Mouse (Mus musculus): Measurements from ENCODE around the gene 5330417C22Rik. TPM values are rescaled to one million over a fixed set of nuclear protein-coding genes. Genes with fewer than 3 reads are reported as not detected.

5330417C22Rik gene
- total RNA-seq, 1 experiment from 2014 or later: 0.30 TPM

DNA sequence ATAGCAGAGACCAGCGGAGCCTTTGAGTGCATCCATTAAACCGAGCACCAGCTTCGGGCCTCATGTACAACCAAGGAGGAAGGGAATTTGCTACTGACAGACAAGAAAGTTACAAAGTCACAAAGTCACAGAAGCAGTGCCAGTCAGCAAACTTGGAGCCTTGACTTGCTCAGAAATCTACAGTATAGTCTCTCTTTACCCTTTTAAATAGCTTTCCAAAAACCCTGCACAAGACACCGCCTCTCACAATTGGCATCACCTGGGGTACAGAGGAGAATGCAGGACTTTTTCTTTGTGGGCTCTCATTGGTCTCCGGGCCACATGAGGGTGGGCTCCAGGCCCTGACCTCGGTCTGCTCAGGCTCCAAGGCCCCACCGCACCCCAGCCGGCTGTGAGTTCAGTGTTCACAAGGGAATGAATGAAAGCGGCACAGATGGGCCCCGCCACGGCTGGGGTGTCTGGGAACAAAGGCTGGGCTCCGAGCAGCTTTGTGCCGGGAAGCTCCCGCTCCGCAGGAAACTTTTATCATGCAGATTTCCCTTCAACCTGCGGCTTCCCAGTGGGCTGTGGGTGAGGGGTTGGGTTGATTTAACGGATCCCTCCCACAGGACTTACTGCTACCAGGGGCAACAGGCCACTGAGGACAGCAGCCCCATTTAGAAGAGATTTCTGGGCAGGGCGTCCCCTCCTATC, 103.0 kb downstream of the 5330417C22Rik start:
- ATAC-seq (replicated peaks in 1 of 2; ENCODE audit: insufficient read depth in 1 of 2, low FRiP score in 2 of 2, low TSS enrichment in 1 of 2, low read depth in 1 of 2, poor library complexity in 2 of 2, severe bottlenecking in 2 of 2): no peak

DNA sequence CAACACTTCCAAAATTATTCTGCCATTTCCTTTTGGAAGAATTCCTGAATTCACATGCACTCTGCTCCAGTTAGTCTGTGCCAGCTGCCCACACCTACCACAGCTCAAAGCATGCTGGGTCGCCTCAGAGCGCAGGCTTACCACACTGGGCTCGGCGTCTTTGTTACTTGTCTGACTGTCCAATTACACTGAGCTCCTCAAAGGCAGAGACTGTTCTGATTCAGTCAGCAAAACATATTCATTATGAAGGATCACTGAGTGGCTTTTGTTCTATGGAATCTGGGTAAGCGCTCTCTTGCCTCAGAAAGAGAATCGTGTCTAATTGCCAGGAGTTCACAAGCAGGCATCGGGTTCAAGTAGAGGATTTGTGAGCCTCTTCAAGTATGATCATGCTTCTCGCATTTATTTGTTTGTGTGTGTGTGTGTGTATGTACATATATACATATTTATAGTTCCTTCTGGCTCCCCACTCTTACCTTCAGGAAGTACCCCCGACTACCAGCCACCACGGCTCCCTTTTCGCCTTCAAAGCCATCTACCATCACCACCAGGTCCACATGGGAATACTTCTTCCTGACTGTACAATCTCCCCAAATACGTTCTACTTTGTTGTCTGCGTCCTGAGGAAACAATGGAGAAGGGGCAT, 103.7 kb downstream of the 5330417C22Rik start:
- no peak for ATAC-seq (replicated peaks in 1 of 2; ENCODE audit: insufficient read depth in 1 of 2, low FRiP score in 2 of 2, low TSS enrichment in 1 of 2, low read depth in 1 of 2, poor library complexity in 2 of 2, severe bottlenecking in 2 of 2)

DNA sequence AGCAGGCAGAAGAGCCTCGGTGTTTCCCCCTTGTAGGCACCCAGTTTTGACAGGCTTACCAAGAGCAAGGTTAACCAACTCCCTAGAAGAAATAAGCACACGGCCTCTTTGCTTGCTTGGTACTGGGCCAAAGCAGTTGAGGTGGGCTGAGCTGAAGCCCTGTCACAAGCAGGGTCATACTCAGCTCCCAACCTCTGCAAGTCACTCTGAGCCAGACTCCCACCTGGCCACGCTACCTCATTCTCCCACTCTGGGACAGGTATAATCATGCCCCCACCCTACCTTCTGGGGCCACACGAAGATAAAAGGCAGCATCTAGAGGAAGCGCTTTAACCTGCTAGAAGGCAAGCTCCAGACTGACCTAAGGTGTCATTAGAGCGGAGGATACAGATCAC, 110.7 kb downstream of the 5330417C22Rik start:
- no peak for ATAC-seq (replicated peaks in 1 of 2; ENCODE audit: insufficient read depth in 1 of 2, low FRiP score in 2 of 2, low TSS enrichment in 1 of 2, low read depth in 1 of 2, poor library complexity in 2 of 2, severe bottlenecking in 2 of 2)

DNA sequence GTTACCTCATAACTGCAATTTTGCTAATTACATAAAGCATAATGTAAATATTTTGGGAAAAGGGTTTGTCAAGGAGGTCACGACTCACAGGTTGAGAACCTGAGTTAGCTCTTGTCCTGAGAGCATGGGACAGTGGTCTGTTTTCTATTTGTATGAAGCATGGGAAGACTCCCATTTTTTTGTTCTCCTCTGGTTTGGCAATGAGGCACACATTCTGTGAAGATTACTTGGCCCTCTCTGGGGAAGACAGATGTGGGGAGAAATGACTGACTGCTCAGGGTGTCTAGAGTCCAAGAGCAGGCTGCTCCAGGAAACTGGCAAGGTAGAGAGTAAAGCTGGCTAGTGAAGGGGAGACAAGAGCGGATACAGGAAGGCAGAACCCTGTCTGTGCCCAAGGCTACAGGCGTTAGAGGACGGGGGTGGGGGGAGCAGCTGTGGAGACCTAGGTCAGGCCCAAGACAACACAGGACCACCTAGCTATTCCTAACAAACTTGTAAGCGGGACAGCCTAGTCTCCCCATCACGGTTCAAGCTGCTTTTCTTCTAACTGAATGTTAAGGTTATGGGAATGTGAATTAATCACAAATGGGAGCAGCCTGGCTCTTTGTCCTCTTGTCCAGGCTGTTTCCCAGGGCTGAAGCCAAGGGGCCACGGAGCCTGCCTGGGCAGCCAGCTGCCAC, 111.3 kb downstream of the 5330417C22Rik start:
- ATAC-seq (replicated peaks in 1 of 2; ENCODE audit: insufficient read depth in 1 of 2, low FRiP score in 2 of 2, low TSS enrichment in 1 of 2, low read depth in 1 of 2, poor library complexity in 2 of 2, severe bottlenecking in 2 of 2): no peak

DNA sequence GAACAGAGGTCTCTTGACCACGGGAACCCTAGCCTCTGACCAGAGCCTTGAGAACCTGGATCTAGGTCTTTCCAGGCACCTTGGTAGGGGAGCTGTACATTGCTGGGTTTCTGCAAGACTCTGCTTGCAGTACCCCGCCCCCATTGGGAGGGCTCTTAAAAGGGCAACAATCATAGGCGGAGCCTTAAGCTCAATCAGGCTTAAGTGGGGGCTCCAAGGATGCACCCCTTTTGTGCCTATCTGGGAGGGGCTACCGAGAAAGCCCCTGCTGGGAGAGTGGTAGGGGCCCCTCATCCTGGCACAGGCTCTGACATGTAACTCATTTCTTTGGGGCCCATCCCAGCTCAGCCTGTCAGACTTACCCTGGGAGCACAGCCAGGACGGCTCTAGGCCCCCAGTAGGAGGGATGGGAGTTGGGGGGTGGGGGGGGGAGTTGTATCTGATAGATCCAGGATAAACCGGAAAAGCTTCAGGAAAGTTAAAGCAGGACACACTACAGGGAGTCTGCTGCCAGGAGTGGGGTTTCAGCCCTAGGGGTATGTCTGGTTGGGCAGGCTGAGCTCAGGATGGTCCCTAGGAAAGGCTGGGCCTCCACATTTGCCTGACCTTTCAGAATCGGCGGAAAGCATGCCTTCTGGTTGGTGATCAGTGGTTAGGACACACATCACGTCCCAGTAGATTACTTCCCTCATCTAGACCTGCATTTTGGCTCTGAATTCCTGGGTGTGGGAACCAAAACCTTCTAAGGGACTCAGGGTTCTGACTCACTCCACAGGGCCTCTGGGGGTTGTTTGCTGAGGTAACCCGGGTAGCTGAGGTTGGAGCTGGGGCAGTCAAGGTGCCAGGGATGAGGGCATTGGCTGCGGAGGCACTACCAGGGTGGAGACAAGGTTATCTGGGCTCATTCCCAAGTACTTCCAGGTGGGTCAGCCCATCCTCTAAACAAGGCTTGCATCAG, 112.2 kb downstream of the 5330417C22Rik start:
- peak; percentile 46 to 48; a peak in 3 of 4 replicates for ATAC-seq (replicated peaks in 1 of 2; ENCODE audit: insufficient read depth in 1 of 2, low FRiP score in 2 of 2, low TSS enrichment in 1 of 2, low read depth in 1 of 2, poor library complexity in 2 of 2, severe bottlenecking in 2 of 2)

DNA sequence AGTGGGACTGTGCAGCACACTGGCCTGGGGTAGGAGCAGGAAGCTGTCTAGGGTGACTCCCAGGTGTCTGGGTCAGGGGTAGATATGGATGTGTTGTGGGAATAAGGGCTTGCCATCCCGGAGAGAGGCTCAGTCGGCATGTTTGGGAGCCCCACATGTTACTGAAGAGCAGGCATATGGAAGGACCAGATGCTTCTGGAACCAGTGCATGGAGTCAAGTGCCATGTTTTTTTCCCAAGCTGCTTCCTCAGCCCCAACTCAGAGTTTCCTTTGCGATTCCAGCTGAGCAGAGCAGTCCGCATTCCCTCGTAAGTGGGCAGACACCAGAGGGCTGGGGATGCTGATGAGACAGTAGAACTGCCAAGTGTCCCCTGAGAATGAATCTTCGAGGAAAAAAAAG, 113.3 kb downstream of the 5330417C22Rik start:
- no peak for ATAC-seq (replicated peaks in 1 of 2; ENCODE audit: insufficient read depth in 1 of 2, low FRiP score in 2 of 2, low TSS enrichment in 1 of 2, low read depth in 1 of 2, poor library complexity in 2 of 2, severe bottlenecking in 2 of 2)

DNA sequence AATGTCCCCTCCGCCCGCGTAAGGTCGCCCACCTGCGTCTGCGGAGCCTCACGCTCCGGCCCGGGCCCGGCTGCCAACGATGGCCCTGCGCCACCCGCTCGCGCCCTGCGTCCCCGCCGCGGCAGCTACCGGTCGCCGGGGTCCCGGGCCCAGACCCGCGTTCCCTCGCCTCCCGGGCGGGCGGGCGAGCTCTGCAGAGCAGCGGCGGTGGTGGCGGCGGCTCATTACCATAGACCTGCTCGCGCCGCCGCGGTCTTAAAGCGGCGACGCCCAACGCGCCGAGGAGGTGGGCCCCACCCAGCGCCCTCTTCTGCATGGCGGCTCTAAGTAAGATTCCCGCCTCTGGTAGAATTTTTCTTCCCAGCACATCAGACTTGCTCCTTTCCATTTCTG, 120.5 kb downstream of the 5330417C22Rik start:
- peak; percentile 56 to 73; a peak in 3 of 4 replicates for ATAC-seq (replicated peaks in 1 of 2; ENCODE audit: insufficient read depth in 1 of 2, low FRiP score in 2 of 2, low TSS enrichment in 1 of 2, low read depth in 1 of 2, poor library complexity in 2 of 2, severe bottlenecking in 2 of 2)

DNA sequence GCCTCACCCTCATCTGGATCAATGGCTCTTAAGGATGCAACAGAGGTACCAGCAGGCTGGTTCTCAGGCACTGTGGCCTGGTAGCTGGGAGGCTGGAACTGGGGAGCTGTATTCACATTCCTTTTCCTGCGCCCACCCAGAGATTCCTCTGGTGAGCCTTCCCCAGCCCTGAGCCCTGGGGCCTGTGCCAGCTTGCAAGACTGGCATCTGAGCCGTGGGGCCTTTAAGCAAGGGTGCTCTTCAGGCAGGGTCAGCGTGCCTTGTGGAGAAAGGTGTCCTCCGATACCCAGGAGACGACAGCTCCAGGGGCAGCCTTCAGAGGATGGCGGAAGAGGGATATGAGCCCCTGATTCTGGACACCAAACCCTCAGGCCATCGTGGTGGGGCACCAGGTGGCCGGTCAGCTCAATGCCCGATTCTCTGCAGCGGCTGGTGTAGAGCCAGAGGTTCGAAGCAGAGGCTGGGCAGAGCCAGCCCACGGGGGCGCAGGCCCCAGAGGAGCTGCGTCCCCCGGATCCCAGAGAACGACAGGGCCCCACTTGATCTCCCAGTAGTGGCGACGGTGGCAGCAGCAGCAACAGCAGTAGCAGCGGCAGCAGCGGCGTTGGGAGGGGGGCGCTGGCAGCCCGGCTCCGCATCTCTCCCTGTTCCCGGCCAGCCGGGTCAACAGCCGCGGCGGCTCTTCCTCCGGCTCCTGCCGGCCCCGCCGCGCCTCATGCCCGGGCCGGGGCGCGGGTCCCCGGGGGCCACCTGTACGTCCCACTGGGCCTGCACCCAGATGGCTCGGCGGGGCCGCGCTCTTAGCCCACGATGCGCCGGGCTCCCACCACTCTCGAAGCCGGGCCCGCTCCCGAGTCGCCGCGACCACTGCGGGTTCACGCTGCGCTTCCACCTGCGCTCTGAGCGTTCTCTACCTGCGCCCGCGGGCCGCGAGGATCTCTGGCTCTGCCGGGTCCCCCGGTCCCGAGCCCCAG, 121.2 kb downstream of the 5330417C22Rik start, which contains the start of gene Celsr2:
Celsr2 (minus strand) TSS at position 696 of the 974 bp plus-strand sequence.
- no peak; a peak in 1 of 4 replicates for ATAC-seq (replicated peaks in 1 of 2; ENCODE audit: insufficient read depth in 1 of 2, low FRiP score in 2 of 2, low TSS enrichment in 1 of 2, low read depth in 1 of 2, poor library complexity in 2 of 2, severe bottlenecking in 2 of 2)

DNA sequence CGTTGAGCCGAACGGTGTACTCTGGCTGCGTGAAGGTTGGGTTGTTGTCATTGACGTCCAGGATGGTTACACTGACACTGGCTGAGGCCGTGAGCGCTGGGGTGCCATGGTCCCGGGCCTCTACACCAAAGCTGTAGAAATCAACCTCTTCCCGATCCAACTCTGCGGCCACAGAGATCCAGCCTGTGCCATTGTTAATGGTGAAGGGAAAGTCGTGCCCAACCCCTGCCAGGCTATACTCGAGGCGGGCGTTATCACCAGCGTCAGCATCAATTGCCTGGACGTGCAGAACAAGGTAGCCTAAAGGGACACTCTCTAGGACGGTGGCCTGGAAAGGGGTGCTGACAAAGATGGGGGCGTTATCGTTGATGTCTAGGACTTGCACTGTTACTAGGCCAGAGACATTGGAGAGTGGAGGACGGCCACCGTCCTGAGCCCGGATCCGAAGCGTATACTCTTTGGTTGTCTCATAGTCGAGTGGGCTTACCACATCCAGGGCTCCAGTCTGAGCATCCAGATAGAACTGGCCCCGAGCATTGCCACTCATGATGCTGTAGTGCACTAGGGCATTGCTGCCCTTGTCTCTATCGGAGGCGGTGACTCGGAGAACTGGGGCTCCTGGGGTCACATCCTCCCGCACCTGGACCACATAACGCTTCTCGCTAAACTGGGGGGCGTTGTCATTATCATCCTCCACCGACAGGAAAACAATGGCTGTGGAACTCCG, 122.5 kb downstream of the 5330417C22Rik start:
- ATAC-seq (replicated peaks in 1 of 2; ENCODE audit: insufficient read depth in 1 of 2, low FRiP score in 2 of 2, low TSS enrichment in 1 of 2, low read depth in 1 of 2, poor library complexity in 2 of 2, severe bottlenecking in 2 of 2): no peak

DNA sequence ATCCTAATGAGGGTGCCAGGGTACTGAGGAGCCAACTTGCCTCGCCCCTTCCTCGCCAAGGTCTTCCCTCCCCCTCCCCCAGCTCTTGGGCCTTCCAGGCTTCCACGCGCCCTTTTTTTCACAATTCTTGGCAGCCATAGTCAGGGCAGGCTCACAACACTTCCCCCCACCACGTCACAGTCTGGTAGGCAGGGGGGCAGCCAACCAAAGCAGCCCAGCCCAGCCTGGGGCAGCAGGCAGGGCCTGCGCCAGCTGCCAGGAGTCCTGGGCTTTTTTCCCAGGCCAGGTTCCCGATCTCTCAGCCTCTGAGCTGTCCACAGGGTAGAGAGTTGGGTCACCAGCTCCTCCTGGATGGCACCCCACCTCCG, 124.6 kb downstream of the 5330417C22Rik start:
- no peak for ATAC-seq (replicated peaks in 1 of 2; ENCODE audit: insufficient read depth in 1 of 2, low FRiP score in 2 of 2, low TSS enrichment in 1 of 2, low read depth in 1 of 2, poor library complexity in 2 of 2, severe bottlenecking in 2 of 2)

DNA sequence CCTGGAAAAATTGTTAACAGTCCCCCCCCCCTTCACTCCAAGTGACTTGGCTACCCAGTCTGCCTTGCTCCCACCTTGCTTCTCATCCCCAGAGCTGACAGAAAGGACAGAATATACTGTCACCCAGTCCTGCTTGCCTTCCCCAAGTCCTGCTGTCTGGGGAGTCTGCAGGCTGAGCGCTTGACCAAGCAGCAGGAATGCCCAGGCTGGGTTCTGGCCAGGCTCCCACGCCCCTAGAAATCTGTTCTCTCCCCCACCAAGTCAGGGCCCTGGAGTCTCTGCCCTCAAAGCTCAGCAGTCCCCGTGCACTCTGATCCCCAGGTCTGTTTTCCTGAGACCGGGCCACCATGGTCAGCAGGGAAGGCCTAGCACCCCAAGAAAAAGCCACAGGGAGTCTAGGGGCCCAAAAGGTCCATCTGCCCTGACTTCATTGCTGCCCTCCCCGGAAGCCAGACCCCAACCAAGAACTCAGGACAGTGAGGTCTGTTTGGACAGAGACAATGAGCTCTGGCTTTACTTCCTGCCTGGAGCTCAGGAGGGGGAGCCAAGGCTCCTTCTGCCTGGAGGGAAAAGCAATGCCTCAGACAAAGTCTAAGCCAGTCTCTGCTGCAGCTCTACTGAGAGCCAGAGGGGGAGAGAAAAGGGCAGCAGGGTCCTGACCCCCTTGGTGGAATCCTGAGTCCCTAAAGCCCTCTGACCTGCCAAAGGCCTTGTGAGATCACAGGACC, 125.1 kb downstream of the 5330417C22Rik start:
- no peak for ATAC-seq (replicated peaks in 1 of 2; ENCODE audit: insufficient read depth in 1 of 2, low FRiP score in 2 of 2, low TSS enrichment in 1 of 2, low read depth in 1 of 2, poor library complexity in 2 of 2, severe bottlenecking in 2 of 2)

DNA sequence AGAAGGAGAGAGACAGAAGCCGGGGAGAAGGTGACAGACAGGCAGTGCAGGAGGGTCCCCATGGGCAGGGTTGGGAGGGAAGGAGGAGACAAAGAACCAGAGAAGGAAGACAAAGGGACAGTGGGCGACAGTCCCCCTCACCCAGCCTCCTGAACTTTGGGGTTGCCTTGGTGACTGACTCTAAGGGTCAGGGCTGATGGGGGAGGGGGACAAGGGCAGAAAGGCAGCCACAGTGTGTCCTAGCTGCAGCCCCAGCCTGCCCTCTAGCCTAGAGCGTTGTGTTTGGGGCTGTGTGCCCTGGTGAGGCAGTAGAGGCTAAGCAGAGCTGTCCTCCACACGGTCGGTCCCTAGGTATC, 126.0 kb downstream of the 5330417C22Rik start:
- no peak for ATAC-seq (replicated peaks in 1 of 2; ENCODE audit: insufficient read depth in 1 of 2, low FRiP score in 2 of 2, low TSS enrichment in 1 of 2, low read depth in 1 of 2, poor library complexity in 2 of 2, severe bottlenecking in 2 of 2)

DNA sequence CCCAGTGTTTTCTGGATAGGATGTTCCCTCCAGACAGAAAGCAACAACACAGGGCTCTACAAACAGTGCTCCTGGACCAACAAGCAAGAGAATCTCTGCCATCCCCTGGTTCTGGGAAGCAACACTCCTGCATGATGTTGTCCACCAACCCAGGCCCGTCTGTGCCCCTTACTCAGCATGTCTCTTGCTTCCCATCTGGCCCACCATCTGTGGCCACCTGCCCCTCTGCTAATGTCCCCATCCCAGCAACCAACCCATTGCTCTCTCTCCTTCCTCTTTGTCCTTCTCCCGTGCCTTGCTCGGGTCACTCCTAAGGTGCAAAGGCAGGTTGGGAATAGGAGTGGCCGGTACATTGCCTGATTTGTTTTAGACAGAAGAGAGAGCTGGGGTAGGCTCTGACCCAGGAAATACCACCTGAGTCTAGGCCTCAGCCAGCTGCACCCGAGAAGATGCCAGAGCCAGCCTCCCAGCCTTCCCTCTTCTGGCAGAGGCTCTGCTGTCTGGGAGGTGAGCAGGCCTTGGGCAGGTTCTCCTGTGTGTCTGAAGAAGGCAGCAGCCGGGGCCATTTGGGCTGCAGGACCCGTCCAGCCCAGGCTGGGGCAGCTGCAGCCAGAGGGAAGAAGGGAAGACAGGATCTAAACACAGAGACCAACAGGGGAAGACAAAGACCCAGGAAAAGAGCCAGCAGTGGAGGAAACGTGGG, 126.5 kb downstream of the 5330417C22Rik start:
- no peak for ATAC-seq (replicated peaks in 1 of 2; ENCODE audit: insufficient read depth in 1 of 2, low FRiP score in 2 of 2, low TSS enrichment in 1 of 2, low read depth in 1 of 2, poor library complexity in 2 of 2, severe bottlenecking in 2 of 2)

DNA sequence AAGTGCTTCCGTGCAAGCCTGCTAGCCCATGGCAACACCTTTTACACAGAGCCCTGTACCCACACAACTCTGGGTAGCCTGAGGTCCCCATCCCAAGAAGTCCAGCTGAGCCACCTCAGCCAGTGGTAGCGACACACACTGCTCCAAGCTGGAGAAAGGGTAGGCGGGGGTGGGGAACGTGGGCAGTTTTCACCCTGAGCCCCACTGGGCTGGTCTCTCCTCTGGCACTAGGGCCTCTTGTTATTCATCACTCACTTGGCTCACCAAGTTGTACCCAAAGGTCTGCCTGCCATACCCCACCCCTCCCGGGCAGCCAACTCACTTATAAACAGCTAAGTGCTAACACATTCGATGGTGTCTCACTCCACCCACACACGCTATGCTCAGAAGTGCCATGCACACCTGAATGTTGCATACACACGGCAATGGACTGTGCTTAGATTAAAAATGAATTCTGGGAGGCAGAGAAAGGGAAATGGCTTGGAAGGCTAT, 127.8 kb downstream of the 5330417C22Rik start:
- ATAC-seq (replicated peaks in 1 of 2; ENCODE audit: insufficient read depth in 1 of 2, low FRiP score in 2 of 2, low TSS enrichment in 1 of 2, low read depth in 1 of 2, poor library complexity in 2 of 2, severe bottlenecking in 2 of 2): no peak

Data from hematopoietic stem cell, adult 5-6 weeks (primary cell).